Mouse (Mus musculus): ENCODE data around the gene Loxl3.
A peak's percentile ranks its signal among the peaks of the same experiment; 100 is the strongest.

Gene Loxl3

GRCm38 (mm10) chr6:83033249-83034185 lies at the start of gene Loxl3, which contains the start of gene Dok1:
Gene Loxl3 (plus strand): TSS chr6:83034173.
Gene Dok1 (minus strand): TSS chr6:83033471.
- peak; percentile 82 for DNase-seq (ENCODE audit: low spot score)

- no peak for DNase-seq (ENCODE audit: low spot score)
Observed at GRCm38 (mm10) chr6:82987411-82987971, 46.5 kb upstream of the Loxl3 start.

GRCm38 (mm10) chr6:82993696-82994095 lies 40.3 kb upstream of the Loxl3 start:
- DNase-seq (ENCODE audit: low spot score), result no peak

GRCm38 (mm10) chr6:82994372-82994771 lies 39.6 kb upstream of the Loxl3 start:
- no peak for DNase-seq (ENCODE audit: low spot score)

- DNase-seq (ENCODE audit: low spot score), result peak; percentile 89
Observed at GRCm38 (mm10) chr6:82996740-82997315, 37.1 kb upstream of the Loxl3 start.

- DNase-seq (ENCODE audit: low spot score), result no peak
Observed at GRCm38 (mm10) chr6:82997511-82998102, 36.4 kb upstream of the Loxl3 start.

GRCm38 (mm10) chr6:82998326-82998725 lies 35.6 kb upstream of the Loxl3 start:
- no peak for DNase-seq (ENCODE audit: low spot score)

- peak; percentile 63 for DNase-seq (ENCODE audit: low spot score)
Observed at GRCm38 (mm10) chr6:82999986-83000385, 34.0 kb upstream of the Loxl3 start.

- no peak for DNase-seq (ENCODE audit: low spot score)
Observed at GRCm38 (mm10) chr6:83003082-83003481, 30.9 kb upstream of the Loxl3 start.

GRCm38 (mm10) chr6:83003850-83004249 lies 30.1 kb upstream of the Loxl3 start:
- DNase-seq (ENCODE audit: low spot score), result no peak

- DNase-seq (ENCODE audit: low spot score), result no peak
Observed at GRCm38 (mm10) chr6:83004309-83004708, 29.7 kb upstream of the Loxl3 start.

- no peak for DNase-seq (ENCODE audit: low spot score)
Observed at GRCm38 (mm10) chr6:83004872-83005271, 29.1 kb upstream of the Loxl3 start.

GRCm38 (mm10) chr6:83005444-83006011 lies 28.4 kb upstream of the Loxl3 start:
- DNase-seq (ENCODE audit: low spot score), result no peak

GRCm38 (mm10) chr6:83006114-83006513 lies 27.9 kb upstream of the Loxl3 start:
- no peak for DNase-seq (ENCODE audit: low spot score)

- DNase-seq (ENCODE audit: low spot score), result no peak
Observed at GRCm38 (mm10) chr6:83008659-83009058, 25.3 kb upstream of the Loxl3 start.

- DNase-seq (ENCODE audit: low spot score), result no peak
Observed at GRCm38 (mm10) chr6:83010010-83010409, 24.0 kb upstream of the Loxl3 start.

- no peak for DNase-seq (ENCODE audit: low spot score)
Observed at GRCm38 (mm10) chr6:83011255-83011654, 22.7 kb upstream of the Loxl3 start.

GRCm38 (mm10) chr6:83011756-83012155 lies 22.2 kb upstream of the Loxl3 start:
- no peak for DNase-seq (ENCODE audit: low spot score)

- DNase-seq (ENCODE audit: low spot score), result no peak
Observed at GRCm38 (mm10) chr6:83013444-83013843, 20.5 kb upstream of the Loxl3 start.

GRCm38 (mm10) chr6:83014482-83015466 lies 19.2 kb upstream of the Loxl3 start:
- no peak for DNase-seq (ENCODE audit: low spot score)

GRCm38 (mm10) chr6:83015749-83016148 lies 18.2 kb upstream of the Loxl3 start:
- DNase-seq (ENCODE audit: low spot score), result no peak
